Mouse (Mus musculus): ENCODE data around the gene Sema3e. TPM values are rescaled to one million over a fixed set of nuclear protein-coding genes. Genes with fewer than 3 reads are reported as not detected.

The Sema3e gene
- polyA plus RNA-seq (2015; fragmentation: Nextera tagmentation; extraction: Ambion mirVana) = 1.0 TPM in 2 replicates

GRCm38 (mm10) chr5:14025205-14026124 is at the start of gene Sema3e:
TSS of gene Sema3e (plus strand) at chr5:14025276.
- Histone ChIP-seq H3K9me3 (ENCODE audit: control insufficient read depth) (no peaks in the 10 kb centered on the region), H3K4me2 (replicated peaks; ENCODE audit: low read depth) (peak within 1 kb of the TSS; percentile 76), H3K27me3 (replicated peaks; ENCODE audit: control insufficient read depth, insufficient read depth, low read length) (0 out of 2 replicates have a peak, but pooled peaks cover 8% of the 10 kb centered on the region), H3K4me1 (replicated peaks; ENCODE audit: control insufficient read depth, insufficient read depth, low read length) (no peaks in the 10 kb centered on the region), H3K4me3 (ENCODE audit: low read depth, low read length) (peak within 1 kb of the TSS; percentile 38), H3K27ac (ENCODE audit: low read depth, low read length) (no peak within 1 kb of the TSS), H3K9ac (ENCODE audit: low read depth, low read length) (peak within 1 kb of the TSS; percentile 31; the same call in 1 of the 2 replicates), H3K36me3 (ENCODE audit: control insufficient read depth, insufficient read depth) (no peaks in the 10 kb centered on the region)
- ATAC-seq = peak; percentile 41; the same call in 1 of the 2 replicates
- WGBS = 2% methylated on average over 47 of the region's 47 CpGs
- no peak for TF ChIP-seq CTCF (IDR thresholded peaks at IDR 0.05; ENCODE audit: low read depth)

- no peaks in the 10 kb centered on the region for H3K27me3 ChIP-seq (replicated peaks; ENCODE audit: control insufficient read depth, insufficient read depth, low read length)
- H3K4me2 ChIP-seq (replicated peaks; ENCODE audit: low read depth) = no peak overlapping the region
- TF ChIP-seq CTCF (IDR thresholded peaks at IDR 0.05; ENCODE audit: low read depth) = no peak
- no peaks in the 10 kb centered on the region for H3K36me3 ChIP-seq (ENCODE audit: control insufficient read depth, insufficient read depth)
- no peaks in the 10 kb centered on the region for H3K9me3 ChIP-seq (ENCODE audit: control insufficient read depth)
- H3K9ac ChIP-seq (ENCODE audit: low read depth, low read length) = no peak overlapping the region
- no peaks in the 10 kb centered on the region for H3K4me1 ChIP-seq (replicated peaks; ENCODE audit: control insufficient read depth, insufficient read depth, low read length)
- 63% methylated on average over 3 of the region's 3 CpGs for WGBS
- no peak for ATAC-seq
- no peak overlapping the region for H3K27ac ChIP-seq (ENCODE audit: low read depth, low read length)
- no peak overlapping the region for H3K4me3 ChIP-seq (ENCODE audit: low read depth, low read length)
Observed at GRCm38 (mm10) chr5:13977576-13977975, 47.5 kb upstream of the Sema3e start.

GRCm38 (mm10) chr5:13979156-13979555 is 45.9 kb upstream of the Sema3e start:
- H3K27ac ChIP-seq (ENCODE audit: low read depth, low read length) = no peak overlapping the region
- H3K4me2 ChIP-seq (replicated peaks; ENCODE audit: low read depth) = no peak overlapping the region
- no peaks in the 10 kb centered on the region for H3K9me3 ChIP-seq (ENCODE audit: control insufficient read depth)
- H3K4me1 ChIP-seq (replicated peaks; ENCODE audit: control insufficient read depth, insufficient read depth, low read length) = no peaks in the 10 kb centered on the region
- TF ChIP-seq CTCF (IDR thresholded peaks at IDR 0.05; ENCODE audit: low read depth) = no peak
- no peaks in the 10 kb centered on the region for H3K27me3 ChIP-seq (replicated peaks; ENCODE audit: control insufficient read depth, insufficient read depth, low read length)
- H3K9ac ChIP-seq (ENCODE audit: low read depth, low read length) = no peak overlapping the region
- no peak for ATAC-seq
- 91% methylated on average over 4 of the region's 4 CpGs for WGBS
- H3K36me3 ChIP-seq (ENCODE audit: control insufficient read depth, insufficient read depth) = no peaks in the 10 kb centered on the region
- no peak overlapping the region for H3K4me3 ChIP-seq (ENCODE audit: low read depth, low read length)

GRCm38 (mm10) chr5:13982417-13983054 is 42.5 kb upstream of the Sema3e start:
- Histone ChIP-seq H3K4me1 (replicated peaks; ENCODE audit: control insufficient read depth, insufficient read depth, low read length) (no peaks in the 10 kb centered on the region), H3K27me3 (replicated peaks; ENCODE audit: control insufficient read depth, insufficient read depth, low read length) (no peaks in the 10 kb centered on the region), H3K4me2 (replicated peaks; ENCODE audit: low read depth) (no peak overlapping the region), H3K9me3 (ENCODE audit: control insufficient read depth) (no peaks in the 10 kb centered on the region), H3K36me3 (ENCODE audit: control insufficient read depth, insufficient read depth) (no peaks in the 10 kb centered on the region), H3K9ac (ENCODE audit: low read depth, low read length) (no peak overlapping the region), H3K4me3 (ENCODE audit: low read depth, low read length) (no peak overlapping the region), H3K27ac (ENCODE audit: low read depth, low read length) (no peak overlapping the region)
- no peak for ATAC-seq
- 57% methylated on average over 7 of the region's 7 CpGs for WGBS
- no peak for TF ChIP-seq CTCF (IDR thresholded peaks at IDR 0.05; ENCODE audit: low read depth)

- no peak overlapping the region for H3K9ac ChIP-seq (ENCODE audit: low read depth, low read length)
- H3K4me3 ChIP-seq (ENCODE audit: low read depth, low read length) = no peak overlapping the region
- H3K27ac ChIP-seq (ENCODE audit: low read depth, low read length) = no peak overlapping the region
- no peaks in the 10 kb centered on the region for H3K4me1 ChIP-seq (replicated peaks; ENCODE audit: control insufficient read depth, insufficient read depth, low read length)
- H3K36me3 ChIP-seq (ENCODE audit: control insufficient read depth, insufficient read depth) = no peaks in the 10 kb centered on the region
- no peak overlapping the region for H3K4me2 ChIP-seq (replicated peaks; ENCODE audit: low read depth)
- WGBS = 53% methylated on average over 4 of the region's 4 CpGs
- no peak for TF ChIP-seq CTCF (IDR thresholded peaks at IDR 0.05; ENCODE audit: low read depth)
- no peak for ATAC-seq
- no peaks in the 10 kb centered on the region for H3K9me3 ChIP-seq (ENCODE audit: control insufficient read depth)
- H3K27me3 ChIP-seq (replicated peaks; ENCODE audit: control insufficient read depth, insufficient read depth, low read length) = no peaks in the 10 kb centered on the region
Observed at GRCm38 (mm10) chr5:13983608-13984007, 41.5 kb upstream of the Sema3e start.

- Histone ChIP-seq H3K9ac (ENCODE audit: low read depth, low read length) (no peak overlapping the region), H3K9me3 (ENCODE audit: control insufficient read depth) (no peaks in the 10 kb centered on the region), H3K4me3 (ENCODE audit: low read depth, low read length) (no peak overlapping the region), H3K4me2 (replicated peaks; ENCODE audit: low read depth) (no peak overlapping the region), H3K4me1 (replicated peaks; ENCODE audit: control insufficient read depth, insufficient read depth, low read length) (no peaks in the 10 kb centered on the region), H3K27me3 (replicated peaks; ENCODE audit: control insufficient read depth, insufficient read depth, low read length) (no peaks in the 10 kb centered on the region), H3K36me3 (ENCODE audit: control insufficient read depth, insufficient read depth) (no peaks in the 10 kb centered on the region), H3K27ac (ENCODE audit: low read depth, low read length) (no peak overlapping the region)
- WGBS = 93% methylated on average over 3 of the region's 3 CpGs
- TF ChIP-seq CTCF (IDR thresholded peaks at IDR 0.05; ENCODE audit: low read depth) = no peak
- ATAC-seq = no peak
Observed at GRCm38 (mm10) chr5:13985669-13986068, 39.4 kb upstream of the Sema3e start.

Data from intestine, postnatal 0 days (tissue).